8 mouse cellular contexts compared by ENCODE assay signal in genomic region chr2:52424747-52425522, GRCm38 (mm10). TPM values are rescaled to one million over a fixed set of nuclear protein-coding genes. Genes with fewer than 3 reads are reported as not detected.
DNase-seq lines count a peak whose midpoint lies in the region; ATAC-seq and TF ChIP-seq lines count a peak whose summit lies in the region.

Gene Arl5a (minus strand): TSS chr2:52424901.

- no peaks in the 10 kb centered on the region for H3K27me3 ChIP-seq in embryonic facial prominence, embryonic 14.5 days (replicated peaks; ENCODE audit: control insufficient read depth, insufficient read depth, low read length)
- H3K27me3 ChIP-seq in limb, embryonic 14.5 days (ENCODE audit: control insufficient read depth, insufficient read depth, low read length): no peaks in the 10 kb centered on the region
- H3K27me3 ChIP-seq in midbrain, postnatal 0 days (ENCODE audit: insufficient read depth, low read length): no peaks in the 10 kb centered on the region

- peak; percentile 82 for DNase-seq in 3134 (ENCODE audit: extremely low read depth, insufficient read length, low spot score)
- peak; percentile 95 to 100 for DNase-seq in adrenal gland, postnatal 4 days (ENCODE audit: low spot score in 2 of 2)
- DNase-seq in embryonic facial prominence, embryonic 14.5 days (ENCODE audit: low spot score): peak; percentile 94
- DNase-seq in heart, adult 8-10 months (ENCODE audit: low spot score): peak; percentile 93
- peak; percentile 90 for DNase-seq in kidney, adult 9 months
- DNase-seq in limb, embryonic 14.5 days (ENCODE audit: low spot score): peak; percentile 87
- DNase-seq in midbrain, postnatal 0 days (ENCODE audit: low spot score): peak; percentile 93
- peak; percentile 96 to 97 for DNase-seq in spleen, postnatal 14 days (ENCODE audit: low spot score in 2 of 2)

- TF ChIP-seq CTCF in midbrain, postnatal 0 days (IDR thresholded peaks at IDR 0.05): no peak

- peak; percentile 92; the same call in 1 of the 2 replicates for TF ChIP-seq POLR2A in limb, embryonic 14.5 days (IDR thresholded peaks at IDR 0.05; ENCODE audit: borderline replicate concordance, extremely low read depth, insufficient read depth, insufficient read length)

- H3K9me3 ChIP-seq in embryonic facial prominence, embryonic 14.5 days (ENCODE audit: control insufficient read depth, low read length): no peaks in the 10 kb centered on the region
- no peaks in the 10 kb centered on the region for H3K9me3 ChIP-seq in limb, embryonic 14.5 days (ENCODE audit: control insufficient read depth, low read length)
- H3K9me3 ChIP-seq in midbrain, postnatal 0 days (ENCODE audit: low read length): no peaks in the 10 kb centered on the region

- peak within 1 kb of the TSS; percentile 96 for H3K9ac ChIP-seq in embryonic facial prominence, embryonic 14.5 days (ENCODE audit: low read depth, low read length)
- H3K9ac ChIP-seq in limb, embryonic 14.5 days (ENCODE audit: low read depth, low read length, severe bottlenecking): peak within 1 kb of the TSS; percentile 95
- H3K9ac ChIP-seq in midbrain, postnatal 0 days (replicated peaks; ENCODE audit: low read length, poor library complexity, severe bottlenecking): peak within 1 kb of the TSS; percentile 93

- WGBS in embryonic facial prominence, embryonic 14.5 days: under 1% methylated on average over 29 of the region's 57 CpGs
- under 1% methylated on average over 34 of the region's 57 CpGs for WGBS in limb, embryonic 14.5 days
- under 1% methylated on average over 32 of the region's 57 CpGs for WGBS in midbrain, postnatal 0 days

- peak within 1 kb of the TSS; percentile 91 for H3K27ac ChIP-seq in embryonic facial prominence, embryonic 14.5 days (replicated peaks; ENCODE audit: low read depth, low read length)
- peak within 1 kb of the TSS; percentile 89 for H3K27ac ChIP-seq in limb, embryonic 14.5 days (replicated peaks; ENCODE audit: low read depth, low read length)
- peak within 1 kb of the TSS; percentile 84 for H3K27ac ChIP-seq in midbrain, postnatal 0 days (ENCODE audit: low read depth, low read length)

- peaks cover 24% of the 10 kb centered on the region for H3K4me1 ChIP-seq in embryonic facial prominence, embryonic 14.5 days (ENCODE audit: control insufficient read depth, insufficient read depth, low read length)
- H3K4me1 ChIP-seq in limb, embryonic 14.5 days (ENCODE audit: control insufficient read depth, insufficient read depth, low read length): peaks cover 18% of the 10 kb centered on the region
- peaks cover 16% of the 10 kb centered on the region; the same call in 1 of the 2 replicates for H3K4me1 ChIP-seq in midbrain, postnatal 0 days (ENCODE audit: insufficient read depth, low read length)

- no peaks in the 10 kb centered on the region for H3K36me3 ChIP-seq in embryonic facial prominence, embryonic 14.5 days (ENCODE audit: control insufficient read depth, insufficient read depth, low read length)
- no peaks in the 10 kb centered on the region for H3K36me3 ChIP-seq in limb, embryonic 14.5 days (ENCODE audit: control insufficient read depth, insufficient read depth, low read length)
- no peaks in the 10 kb centered on the region for H3K36me3 ChIP-seq in midbrain, postnatal 0 days (ENCODE audit: insufficient read depth, low read length)

- peak within 1 kb of the TSS; percentile 97 for H3K4me3 ChIP-seq in embryonic facial prominence, embryonic 14.5 days (ENCODE audit: low read depth, low read length)
- H3K4me3 ChIP-seq in limb, embryonic 14.5 days (replicated peaks; ENCODE audit: low read length): peak within 1 kb of the TSS; percentile 85
- H3K4me3 ChIP-seq in midbrain, postnatal 0 days (ENCODE audit: low read depth, low read length): peak within 1 kb of the TSS; percentile 99

- H3K4me2 ChIP-seq in embryonic facial prominence, embryonic 14.5 days (ENCODE audit: low read depth, low read length): peak within 1 kb of the TSS; percentile 73
- H3K4me2 ChIP-seq in limb, embryonic 14.5 days (replicated peaks; ENCODE audit: low read depth, low read length, severe bottlenecking): peak within 1 kb of the TSS; percentile 58
- H3K4me2 ChIP-seq in midbrain, postnatal 0 days (ENCODE audit: low read depth, low read length, poor library complexity, severe bottlenecking): peak within 1 kb of the TSS; percentile 61

- ATAC-seq in embryonic facial prominence, embryonic 14.5 days (ENCODE audit: low read depth): peak; percentile 95
- peak; percentile 94 for ATAC-seq in limb, embryonic 14.5 days (ENCODE audit: low FRiP score, low read depth)
- ATAC-seq in midbrain, postnatal 0 days (ENCODE audit: low FRiP score): peak; percentile 96

RNA-seq across cellular contexts. Expression of gene Arl5a, which starts in this region (rescaled TPM):
- 10 to 100 TPM; 46.1 to 50.9 TPM for total RNA-seq in adrenal gland, postnatal 4 days (2021)
- polyA plus RNA-seq in embryonic facial prominence, embryonic 14.5 days (2014; fragmentation: Nextera tagmentation; extraction: Ambion mirVana): 66.8 and 71.4 TPM in 2 replicates
- total RNA-seq in heart, adult 8-10 months (2022): 10 to 100 TPM; 33.6 to 40.2 (median 35.9) TPM
- polyA plus RNA-seq in limb, embryonic 14.5 days (2012; rRNA removed): 35.7 and 35.9 TPM in 2 replicates
- polyA plus RNA-seq in limb, embryonic 14.5 days (2014; fragmentation: Nextera tagmentation; extraction: Ambion mirVana): 65.0 and 72.0 TPM in 2 replicates
- 56.5 and 72.5 TPM in 2 replicates for total RNA-seq in midbrain, postnatal 0 days (2014; rRNA removed)
- polyA plus RNA-seq in midbrain, postnatal 0 days (2015; fragmentation: Nextera tagmentation; extraction: Ambion mirVana): 25.7 and 27.8 TPM in 2 replicates

Comparison
In these comparisons a context has a peak if more than half of its experiments do, and no peak if none do; other contexts are left out.
1. Peak in every context shown above with its lines: DNase-seq, ATAC-seq, H3K4me3 ChIP-seq and H3K27ac ChIP-seq.